Mouse (Mus musculus) limb, embryonic 13.5 days (tissue): Measurements from ENCODE around the gene Hrc. TPM values are rescaled to one million over a fixed set of nuclear protein-coding genes. Genes with fewer than 3 reads are reported as not detected.
"Not testable (repeated sequence)": the region's sequence is repeated elsewhere in the genome, so short reads cannot be mapped to it uniquely, and the experiment has no call there.

Experiments
- ATAC-seq: fragments of 200-750 bp; cut with Nextera tagmentation; 2 replicates; pipeline ENCODE4 v1.8.0; 2017; ENCODE audit warnings: low read depth, moderate number of reproducible peaks, moderate TSS enrichment; ENCODE audit not compliant: low FRiP score
- H3K27ac ChIP-seq: fragments of 300-500 bp; sonication (generic); 2 replicates; pipeline ENCODE4 v1.5.1; 2015; ENCODE audit warnings: inconsistent platforms, mild to moderate bottlenecking, moderate library complexity
- H3K27me3 ChIP-seq: fragments of 300-500 bp; sonication (generic); 2 replicates; pipeline ENCODE4 v1.6.1; 2015; ENCODE audit warnings: mild to moderate bottlenecking, inconsistent platforms
- H3K36me3 ChIP-seq: fragments of 300-500 bp; sonication (generic); 2 replicates; pipeline ENCODE4 v1.6.1; 2015; ENCODE audit warnings: inconsistent platforms, mild to moderate bottlenecking, moderate library complexity
- H3K4me1 ChIP-seq: fragments of 300-500 bp; sonication (generic); 2 replicates; pipeline ENCODE4 v1.6.1; 2015; ENCODE audit warnings: inconsistent platforms
- H3K4me2 ChIP-seq: fragments of 300-500 bp; sonication (generic); replicated peaks from 2 replicates; pipeline ENCODE4 v1.6.1; 2015; ENCODE audit warnings: inconsistent platforms, mild to moderate bottlenecking, moderate library complexity
- H3K4me3 ChIP-seq: fragments of 300-500 bp; sonication (generic); 2 replicates; pipeline ENCODE4 v1.5.1; 2015; ENCODE audit warnings: moderate library complexity, mild to moderate bottlenecking, inconsistent platforms
- H3K9ac ChIP-seq: fragments of 300-500 bp; sonication (generic); 2 replicates; pipeline ENCODE4 v1.6.1; 2015; ENCODE audit warnings: mild to moderate bottlenecking, inconsistent platforms
- H3K9me3 ChIP-seq: fragments of 300-500 bp; sonication (generic); 2 replicates; pipeline ENCODE4 v1.6.1; 2016; ENCODE audit warnings: inconsistent platforms
- WGBS: fragments of 180-500 bp; shearing (Covaris S2); methylation state at CpG from one replicate; pipeline ENCODE4 v1.1.7; 2015; 5-methylcytosine and 5-hydroxymethylcytosine counted together
- polyA plus RNA-seq: library from polyadenylated mRNA; unstranded; fragments of >200 nt; fragmentation: Nextera tagmentation; extraction: Ambion mirVana; gene quantifications from 2 replicates; pipeline ENCODE4 v1.2.1, GENCODE M21; 2015

Hrc gene
- polyA plus RNA-seq, 1 experiment from 2014 or later: 3.9 TPM

- Histone ChIP-seq H3K27me3 (peaks cover 27% of the 10 kb centered on the region), H3K4me3 (no peak overlapping the region), H3K4me1 (no peaks in the 10 kb centered on the region), H3K9me3 (no peaks in the 10 kb centered on the region), H3K36me3 (no peaks in the 10 kb centered on the region), H3K27ac (no peak overlapping the region), H3K9ac (no peak overlapping the region), H3K4me2 (no peak overlapping the region)
- no peak for ATAC-seq
- 73% methylated on average over 15 of the region's 15 CpGs for WGBS
Measured at GRCm38 (mm10) chr7:45355318-45356020, 20.4 kb downstream of the Hrc start.

DNA sequence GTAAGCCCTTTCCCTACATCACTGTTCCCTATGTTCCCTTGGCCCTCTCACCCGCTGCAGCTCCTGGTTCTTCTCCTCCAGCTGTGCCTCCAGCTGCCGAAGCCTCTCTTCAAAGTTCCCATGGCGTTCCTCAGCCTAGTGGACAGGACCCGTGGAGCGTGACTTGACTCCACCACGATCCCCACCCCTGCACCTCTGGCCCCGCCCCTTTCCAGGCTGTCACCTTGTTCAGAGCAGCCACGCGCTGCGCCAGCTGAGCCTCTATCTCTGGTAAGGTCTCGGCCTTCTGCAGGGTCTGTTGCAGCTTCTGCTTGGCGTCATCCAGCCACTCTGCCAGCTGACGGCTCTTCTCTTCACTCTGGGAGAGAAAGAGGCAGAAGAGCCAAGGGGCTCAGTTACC lies 21.0 kb downstream of the Hrc start:
- WGBS: 46% methylated on average over 13 of the region's 13 CpGs
- Histone ChIP-seq H3K9me3 (no peaks in the 10 kb centered on the region), H3K4me2 (no peak overlapping the region), H3K4me1 (no peaks in the 10 kb centered on the region), H3K36me3 (no peaks in the 10 kb centered on the region), H3K27ac (no peak overlapping the region), H3K4me3 (no peak overlapping the region), H3K27me3 (peaks cover 33% of the 10 kb centered on the region), H3K9ac (no peak overlapping the region)
- no peak for ATAC-seq

GRCm38 (mm10) chr7:45359081-45359480 lies 24.0 kb downstream of the Hrc start:
- not testable (repeated sequence) for ATAC-seq, H3K4me2 ChIP-seq, H3K27ac ChIP-seq, H3K9me3 ChIP-seq, H3K4me3 ChIP-seq, H3K36me3 ChIP-seq, H3K9ac ChIP-seq
- H3K27me3 ChIP-seq: peaks cover 55% of the 10 kb centered on the region
- H3K4me1 ChIP-seq: peaks cover 12% of the 10 kb centered on the region
- 59% methylated on average over 11 of the region's 11 CpGs for WGBS

- H3K4me2 ChIP-seq: peak overlapping the region; percentile 87
- no peak overlapping the region for H3K9ac ChIP-seq
- no peak for ATAC-seq
- no peak overlapping the region for H3K27ac ChIP-seq
- 48% methylated on average over 18 of the region's 18 CpGs for WGBS
- H3K9me3 ChIP-seq: no peaks in the 10 kb centered on the region
- peaks cover 14% of the 10 kb centered on the region for H3K4me1 ChIP-seq
- peak overlapping the region; percentile 53 for H3K4me3 ChIP-seq
- H3K36me3 ChIP-seq: no peaks in the 10 kb centered on the region
- H3K27me3 ChIP-seq: peaks cover 70% of the 10 kb centered on the region
Measured at GRCm38 (mm10) chr7:45360404-45361125, 25.5 kb downstream of the Hrc start.

GRCm38 (mm10) chr7:45361243-45361804 lies 26.2 kb downstream of the Hrc start:
- Histone ChIP-seq H3K4me1 (peaks cover 22% of the 10 kb centered on the region), H3K27ac (no peak overlapping the region), H3K36me3 (no peaks in the 10 kb centered on the region), H3K9me3 (no peaks in the 10 kb centered on the region), H3K4me2 (peak overlapping the region; percentile 87), H3K4me3 (peak overlapping the region; percentile 53), H3K9ac (peak overlapping the region; percentile 76), H3K27me3 (peaks cover 75% of the 10 kb centered on the region)
- ATAC-seq: peak; percentile 87
- WGBS: under 1% methylated on average over 43 of the region's 43 CpGs

DNA sequence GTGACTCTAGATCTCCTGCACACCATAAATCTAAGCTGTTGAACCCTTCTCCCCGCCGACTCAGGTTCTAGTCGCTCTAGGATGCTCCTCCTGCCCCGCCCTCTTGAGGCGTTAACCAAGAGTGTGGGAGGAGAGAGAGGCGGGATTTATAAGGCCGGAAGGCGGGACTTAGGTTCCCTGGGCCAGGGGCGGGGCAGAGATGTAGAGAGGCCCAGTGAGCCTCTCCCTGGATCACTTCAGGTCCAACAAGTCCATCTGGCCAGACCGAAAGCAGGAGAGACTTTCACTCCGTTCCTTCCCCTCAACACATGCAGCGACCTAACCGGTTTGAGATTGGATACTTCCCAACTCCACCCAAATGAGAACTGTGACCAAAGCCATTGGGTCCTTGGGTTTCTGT lies 27.7 kb downstream of the Hrc start:
- ATAC-seq: no peak

DNA sequence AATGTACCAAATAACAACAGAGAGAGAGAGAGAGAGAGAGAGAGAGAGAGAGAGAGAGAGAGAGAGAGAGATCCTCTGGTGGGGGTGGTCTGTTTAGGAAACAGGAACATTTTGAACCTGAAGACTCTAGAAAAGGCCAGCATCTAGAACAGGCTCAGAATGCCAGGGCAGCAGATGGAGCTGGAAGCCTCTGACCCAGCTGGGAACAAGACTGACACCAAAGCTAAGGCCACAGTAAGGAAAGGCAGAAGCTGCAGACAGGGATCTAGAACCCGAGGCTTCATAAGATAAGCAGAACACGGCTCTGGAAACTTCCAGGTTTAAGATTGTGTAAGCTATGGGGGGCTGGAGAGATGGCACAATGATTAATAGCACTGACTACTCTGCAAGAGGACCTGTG lies 28.9 kb downstream of the Hrc start:
- H3K9me3 ChIP-seq: no peaks in the 10 kb centered on the region
- no peak overlapping the region for H3K4me2 ChIP-seq
- no peak overlapping the region for H3K27ac ChIP-seq
- no peaks in the 10 kb centered on the region for H3K36me3 ChIP-seq
- peaks cover 31% of the 10 kb centered on the region for H3K4me1 ChIP-seq
- 80% methylated on average over 2 of the region's 2 CpGs for WGBS
- peaks cover 83% of the 10 kb centered on the region for H3K27me3 ChIP-seq
- no peak for ATAC-seq
- no peak overlapping the region for H3K9ac ChIP-seq
- no peak overlapping the region for H3K4me3 ChIP-seq

More for the DNA sequence above, 27.7 kb downstream of the Hrc start:
- Histone ChIP-seq H3K4me2 (no peak overlapping the region), H3K9me3 (no peaks in the 10 kb centered on the region), H3K27ac (no peak overlapping the region), H3K27me3 (peaks cover 72% of the 10 kb centered on the region), H3K36me3 (no peaks in the 10 kb centered on the region), H3K4me1 (peaks cover 29% of the 10 kb centered on the region), H3K9ac (no peak overlapping the region), H3K4me3 (0 out of 2 replicates have a peak overlapping the region, but pooled peaks have one; percentile 5)
- WGBS: 7% methylated on average over 13 of the region's 13 CpGs

GRCm38 (mm10) chr7:45365742-45366651 lies 30.9 kb downstream of the Hrc start:
- peak overlapping the region; percentile 78 for H3K9ac ChIP-seq
- H3K36me3 ChIP-seq: no peaks in the 10 kb centered on the region
- H3K4me1 ChIP-seq: peaks cover 45% of the 10 kb centered on the region
- no peak overlapping the region for H3K27ac ChIP-seq
- 3% methylated on average over 34 of the region's 35 CpGs for WGBS
- ATAC-seq: no peak
- peak overlapping the region; percentile 68 for H3K4me3 ChIP-seq
- H3K4me2 ChIP-seq: peak overlapping the region; percentile 97
- H3K9me3 ChIP-seq: no peaks in the 10 kb centered on the region
- H3K27me3 ChIP-seq: peaks cover 77% of the 10 kb centered on the region

GRCm38 (mm10) chr7:45366652-45367019 lies 31.5 kb downstream of the Hrc start, which contains the start of gene Ppfia3:
Ppfia3 (minus strand) TSS chr7:45367019.
- H3K4me3 ChIP-seq: peak within 1 kb of the TSS; percentile 68
- H3K4me1 ChIP-seq: peaks cover 45% of the 10 kb centered on the region
- 0% methylated on average over 23 of the region's 26 CpGs for WGBS
- H3K27ac ChIP-seq: no peak within 1 kb of the TSS
- ATAC-seq: peak; percentile 26; the same call in 1 of the 2 replicates
- H3K9ac ChIP-seq: peak within 1 kb of the TSS; percentile 78
- H3K4me2 ChIP-seq: peak within 1 kb of the TSS; percentile 97
- H3K9me3 ChIP-seq: no peaks in the 10 kb centered on the region
- peaks cover 71% of the 10 kb centered on the region for H3K27me3 ChIP-seq
- no peaks in the 10 kb centered on the region for H3K36me3 ChIP-seq

GRCm38 (mm10) chr7:45367020-45367880 lies 32.2 kb downstream of the Hrc start:
- peaks cover 4% of the 10 kb centered on the region for H3K36me3 ChIP-seq
- H3K4me2 ChIP-seq: peak overlapping the region; percentile 97
- 1% methylated on average over 67 of the region's 70 CpGs for WGBS
- H3K4me1 ChIP-seq: peaks cover 39% of the 10 kb centered on the region
- no peak overlapping the region for H3K27ac ChIP-seq
- peak overlapping the region; percentile 78 for H3K9ac ChIP-seq
- peak overlapping the region; percentile 68 for H3K4me3 ChIP-seq
- no peaks in the 10 kb centered on the region for H3K9me3 ChIP-seq
- H3K27me3 ChIP-seq: peaks cover 65% of the 10 kb centered on the region
- peak; percentile 90 for ATAC-seq

GRCm38 (mm10) chr7:45368178-45368577 lies 33.1 kb downstream of the Hrc start:
- H3K4me2 ChIP-seq: peak overlapping the region; percentile 97
- no peaks in the 10 kb centered on the region for H3K9me3 ChIP-seq
- WGBS: 86% methylated on average over 15 of the region's 15 CpGs
- H3K4me3 ChIP-seq: peak overlapping the region; percentile 68; the same call in 1 of the 2 replicates
- H3K27ac ChIP-seq: no peak overlapping the region
- no peak overlapping the region; the same call in 1 of the 2 replicates for H3K9ac ChIP-seq
- H3K4me1 ChIP-seq: peaks cover 37% of the 10 kb centered on the region
- H3K36me3 ChIP-seq: peaks cover 13% of the 10 kb centered on the region
- no peak for ATAC-seq
- peaks cover 55% of the 10 kb centered on the region for H3K27me3 ChIP-seq
